Mouse (Mus musculus): Measurements from ENCODE around the gene Topaz1.

DNA sequence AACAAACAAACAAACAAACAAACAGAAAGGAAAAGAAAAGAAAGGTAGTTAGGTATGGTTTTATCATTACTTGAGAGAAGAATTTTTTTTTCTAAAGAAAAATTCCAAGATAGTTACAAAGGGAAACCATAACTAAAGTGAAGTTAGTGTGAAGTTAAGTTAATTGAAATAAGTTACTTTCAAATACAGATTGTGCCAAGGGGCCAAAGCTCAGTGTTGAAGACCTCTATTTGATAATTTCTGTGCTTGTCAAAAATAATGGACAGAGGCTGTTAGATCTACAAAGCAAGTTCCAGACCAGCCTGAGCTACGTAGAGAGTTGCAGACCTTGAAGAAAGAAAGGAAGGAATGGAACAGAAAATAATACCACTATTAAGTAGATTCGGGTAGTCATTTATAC is 60.0 kb downstream of the Topaz1 start:
- TF ChIP-seq CTCF (IDR thresholded peaks at IDR 0.05; ENCODE audit: borderline replicate concordance, extremely low read depth, insufficient read depth, insufficient read length) = no peak
- TF ChIP-seq POLR2A (IDR thresholded peaks at IDR 0.05; ENCODE audit: borderline replicate concordance, extremely low read depth, insufficient read depth, insufficient read length, poor library complexity, severe bottlenecking) = no peak
